Mouse (Mus musculus): Measurements from ENCODE around the gene Xk. TPM values are rescaled to one million over a fixed set of nuclear protein-coding genes. Genes with fewer than 3 reads are reported as not detected.
"Not testable (repeated sequence)": the region's sequence is repeated elsewhere in the genome, so short reads cannot be mapped to it uniquely, and the experiment has no call there.

Xk gene
- polyA plus RNA-seq (2017; shearing (Covaris generic)): 1 to 10 TPM in 1 of 2 experiments, under 1 TPM in 1; 0.86 to 1.5 TPM

GRCm38 (mm10) chrX:9272460-9273361 is at the start of gene Xk:
Gene Xk, plus strand, starts transcription at chrX:9272756.
- ATAC-seq: peak; percentile 72

- ATAC-seq: no peak
These were observed 45.5 kb upstream of the Xk start for GRCm38 (mm10) chrX:9227105-9227504.

GRCm38 (mm10) chrX:9240737-9241591 is 31.6 kb upstream of the Xk start:
- ATAC-seq: no peak

GRCm38 (mm10) chrX:9243381-9243864 is 29.1 kb upstream of the Xk start:
- peak; percentile 87 for ATAC-seq

- ATAC-seq: no peak
These were observed 27.8 kb upstream of the Xk start for GRCm38 (mm10) chrX:9244603-9245336.

- ATAC-seq: no peak
These were observed 23.6 kb upstream of the Xk start for GRCm38 (mm10) chrX:9248911-9249310.

- ATAC-seq: no peak
These were observed 18.6 kb upstream of the Xk start for GRCm38 (mm10) chrX:9253990-9254389.

GRCm38 (mm10) chrX:9254901-9255300 is 17.7 kb upstream of the Xk start:
- no peak for ATAC-seq

- no peak for ATAC-seq
These were observed 15.8 kb upstream of the Xk start, which contains the start of gene Gm14862 for GRCm38 (mm10) chrX:9256766-9257165. Gene Gm14862, minus strand, starts transcription at chrX:9256899.

GRCm38 (mm10) chrX:9257831-9258230 is 14.7 kb upstream of the Xk start:
- no peak for ATAC-seq

- ATAC-seq: no peak
These were observed 13.3 kb upstream of the Xk start for GRCm38 (mm10) chrX:9259267-9259666.

- ATAC-seq: no peak
These were observed 1.4 kb upstream of the Xk start for GRCm38 (mm10) chrX:9271112-9271511.

GRCm38 (mm10) chrX:9271947-9272459 is 553 bp upstream of the Xk start:
- ATAC-seq: peak; percentile 8

GRCm38 (mm10) chrX:9273377-9274002 is 934 bp downstream of the Xk start:
- ATAC-seq: no peak

- ATAC-seq: no peak
These were observed 1.8 kb downstream of the Xk start for GRCm38 (mm10) chrX:9274321-9274720.

GRCm38 (mm10) chrX:9283464-9283863 is 10.9 kb downstream of the Xk start, which contains the start of gene H2al1m:
Gene H2al1m, plus strand, starts transcription at chrX:9283764.
- not testable (repeated sequence) for ATAC-seq

- ATAC-seq: not testable (repeated sequence)
These were observed 20.7 kb downstream of the Xk start for GRCm38 (mm10) chrX:9293140-9293829.

- no peak for ATAC-seq
These were observed 25.9 kb downstream of the Xk start for GRCm38 (mm10) chrX:9298413-9298864.

- no peak for ATAC-seq
These were observed 30.2 kb downstream of the Xk start for GRCm38 (mm10) chrX:9302791-9303190.

GRCm38 (mm10) chrX:9303455-9303854 is 30.9 kb downstream of the Xk start:
- ATAC-seq: no peak

GRCm38 (mm10) chrX:9316457-9316856 is 43.9 kb downstream of the Xk start:
- ATAC-seq: not testable (repeated sequence)

Data from CD4-positive, CD25-positive, alpha-beta regulatory T cell, adult 4 months (primary cell).